Mouse (Mus musculus): ENCODE results near the gene Ephb1. TPM values are rescaled to one million over a fixed set of nuclear protein-coding genes. Genes with fewer than 3 reads are reported as not detected.

Ephb1 gene
- total RNA-seq, 2 experiments from 2014 or later = not detected

DNA sequence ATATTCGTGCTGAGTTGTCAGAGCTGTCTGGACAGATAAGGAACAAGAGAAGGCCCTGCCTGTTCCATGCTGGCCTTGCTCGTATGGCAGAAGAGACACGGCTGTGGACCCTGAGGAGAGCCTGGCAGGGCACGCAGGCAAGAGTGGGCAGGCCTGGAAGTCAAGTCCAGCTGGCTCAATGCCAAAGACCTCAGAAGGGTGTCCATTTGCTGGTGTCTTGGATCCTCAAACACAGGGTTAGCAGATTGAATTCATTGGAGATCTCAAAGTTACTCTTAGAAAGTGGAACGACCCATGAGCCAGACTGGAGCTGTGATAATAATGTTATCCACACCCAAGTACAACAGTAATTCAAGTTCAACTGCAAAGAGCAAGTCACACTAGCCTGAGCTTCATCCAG lies 273.6 kb downstream of the Ephb1 start:
- ATAC-seq (replicated peaks; ENCODE audit: poor library complexity, severe bottlenecking) = no peak

GRCm38 (mm10) chr9:102079151-102079550 lies 275.3 kb downstream of the Ephb1 start:
- ATAC-seq (replicated peaks; ENCODE audit: poor library complexity, severe bottlenecking) = no peak

- ATAC-seq (replicated peaks; ENCODE audit: poor library complexity, severe bottlenecking) = no peak
Measured at GRCm38 (mm10) chr9:102078238-102078637, 276.3 kb downstream of the Ephb1 start.

GRCm38 (mm10) chr9:102075539-102075938 lies 279.0 kb downstream of the Ephb1 start:
- no peak for ATAC-seq (replicated peaks; ENCODE audit: poor library complexity, severe bottlenecking)

DNA sequence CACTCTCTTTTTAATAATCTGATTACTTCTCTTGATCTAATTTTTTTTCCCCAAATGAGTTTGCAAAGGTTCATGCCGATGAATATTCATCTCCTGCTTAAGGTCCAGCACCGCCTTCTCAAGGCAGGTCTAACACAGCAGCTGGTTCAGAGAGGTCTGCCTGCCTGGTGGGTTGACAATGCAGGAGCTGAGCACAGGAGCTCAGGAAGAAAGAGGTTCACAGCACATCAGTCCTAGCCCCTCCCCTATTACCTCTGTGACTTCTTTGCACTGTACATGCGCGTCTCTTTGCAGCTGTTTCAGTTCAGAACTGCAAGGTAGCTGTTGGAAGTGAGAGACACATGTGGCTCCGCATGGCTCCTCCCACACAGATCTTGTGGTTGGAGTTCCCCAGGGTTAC lies 281.1 kb downstream of the Ephb1 start:
- no peak for ATAC-seq (replicated peaks; ENCODE audit: poor library complexity, severe bottlenecking)

GRCm38 (mm10) chr9:102069151-102069882 lies 285.2 kb downstream of the Ephb1 start:
- ATAC-seq (replicated peaks; ENCODE audit: poor library complexity, severe bottlenecking) = no peak

DNA sequence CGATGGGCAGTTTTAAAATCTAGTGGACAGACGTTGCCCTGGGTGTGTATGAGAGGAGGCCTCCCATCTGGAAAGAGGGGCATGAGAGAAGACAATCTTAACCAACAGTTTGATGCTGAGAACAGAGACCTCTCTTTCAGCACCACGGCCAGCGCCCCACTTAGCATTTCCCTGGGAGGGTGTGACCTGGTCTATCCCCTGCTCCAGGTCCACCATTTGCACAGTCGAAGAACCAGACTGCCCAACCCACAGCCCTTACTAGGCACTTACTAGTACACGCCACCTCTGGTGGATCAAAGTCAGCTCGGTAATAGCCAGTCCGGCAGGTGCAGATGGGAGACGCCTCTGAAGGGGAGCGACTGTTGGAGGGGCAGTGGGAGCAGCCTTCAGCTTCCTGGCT lies 287.9 kb downstream of the Ephb1 start:
- ATAC-seq (replicated peaks; ENCODE audit: poor library complexity, severe bottlenecking) = no peak

DNA sequence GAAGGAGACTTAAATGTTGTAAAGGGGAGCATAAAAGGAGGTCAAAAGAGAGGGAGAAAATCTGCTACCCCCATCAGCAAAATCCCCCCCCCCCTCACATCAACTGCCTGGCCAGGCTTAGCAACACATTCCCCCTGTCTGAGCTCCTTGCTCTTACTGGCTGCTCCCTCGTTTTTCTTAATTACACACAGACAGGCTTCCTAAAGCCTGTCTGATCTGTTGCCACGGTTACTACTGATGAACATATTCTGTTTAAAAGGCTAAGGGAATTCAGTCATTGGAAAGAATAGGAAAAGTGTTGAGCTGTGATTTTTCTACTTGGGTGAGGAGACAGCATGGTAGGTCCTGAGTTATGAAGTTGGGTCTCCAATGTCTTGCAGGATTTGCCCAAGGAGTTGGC lies 308.6 kb downstream of the Ephb1 start:
- ATAC-seq (replicated peaks; ENCODE audit: poor library complexity, severe bottlenecking) = no peak

DNA sequence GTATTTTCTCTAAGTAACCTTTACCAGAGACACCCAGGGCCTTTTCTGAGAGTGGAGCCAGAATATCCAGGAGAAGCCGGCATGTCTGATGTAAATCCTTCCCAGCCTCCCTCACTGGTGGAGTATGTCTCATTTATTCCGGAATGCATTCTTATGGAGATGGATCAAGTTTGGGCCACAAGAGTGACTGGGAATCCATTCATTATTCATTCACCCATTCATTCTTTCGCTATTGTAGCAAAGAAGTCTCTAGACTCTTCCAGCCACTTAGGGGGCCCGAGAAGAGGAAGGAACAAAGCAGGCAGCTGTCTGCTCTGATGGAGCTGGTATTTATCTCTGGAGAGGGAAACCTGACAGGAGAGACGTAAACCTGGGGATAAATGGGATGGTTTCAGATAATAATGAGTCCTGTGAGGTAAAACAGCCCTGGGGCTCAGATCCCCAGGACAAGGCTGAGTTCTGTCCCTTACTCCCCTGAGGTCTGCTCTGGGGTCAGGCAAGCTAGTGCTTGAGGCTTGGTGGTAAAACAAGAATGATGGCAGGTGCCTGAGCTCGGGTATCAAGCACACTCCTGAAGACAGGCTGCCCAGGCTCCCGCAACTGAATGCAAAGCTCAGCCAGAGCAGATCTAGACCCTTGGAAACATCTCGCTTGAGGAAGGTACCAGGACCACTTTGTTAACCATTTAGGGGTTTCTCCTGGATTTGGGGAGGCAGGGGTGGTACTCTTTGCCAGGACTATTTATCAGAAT lies 309.2 kb downstream of the Ephb1 start:
- no peak for ATAC-seq (replicated peaks; ENCODE audit: poor library complexity, severe bottlenecking)

GRCm38 (mm10) chr9:102039011-102039733 lies 315.3 kb downstream of the Ephb1 start:
- ATAC-seq (replicated peaks; ENCODE audit: poor library complexity, severe bottlenecking) = no peak

DNA sequence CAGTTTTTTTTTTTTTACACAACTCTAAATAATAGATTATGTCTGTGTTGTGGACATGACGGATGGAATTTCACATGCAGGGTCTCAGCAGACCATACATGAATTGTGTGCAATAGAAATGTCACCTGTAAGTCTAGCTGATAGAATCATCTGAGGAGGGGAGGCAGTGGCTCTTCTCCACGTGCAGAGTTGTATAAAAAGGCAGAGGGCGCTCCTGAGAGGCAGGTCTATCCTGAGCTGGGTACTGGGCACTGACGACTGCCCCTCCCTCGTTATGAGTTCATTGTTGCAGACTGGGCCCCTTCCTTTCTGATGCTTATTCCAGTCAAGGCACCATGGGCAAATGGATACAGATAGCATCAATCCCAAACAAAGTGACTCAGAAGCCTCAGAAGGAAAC lies 318.4 kb downstream of the Ephb1 start:
- no peak for ATAC-seq (replicated peaks; ENCODE audit: poor library complexity, severe bottlenecking)

- no peak for ATAC-seq (replicated peaks; ENCODE audit: poor library complexity, severe bottlenecking)
Measured at GRCm38 (mm10) chr9:102033231-102033630, 321.3 kb downstream of the Ephb1 start.

DNA sequence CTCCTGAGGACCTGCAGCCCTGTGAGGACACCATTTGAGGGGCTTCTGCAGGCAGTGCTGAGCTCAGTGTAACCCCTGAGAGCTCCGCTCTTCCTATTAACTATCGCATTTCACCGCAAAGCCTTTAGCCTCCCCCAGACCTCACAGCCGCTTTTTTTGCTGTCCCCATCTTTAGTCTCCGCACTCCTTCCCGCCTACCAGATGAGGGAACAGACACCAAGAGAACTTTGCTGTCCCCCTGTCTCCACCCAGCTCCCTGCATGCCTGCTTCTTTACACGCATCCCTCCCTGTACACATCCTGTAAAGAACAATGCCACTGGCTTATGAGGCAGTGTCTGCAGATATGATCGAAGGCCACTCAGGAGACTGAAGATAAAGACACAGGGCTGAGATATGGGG lies 322.1 kb downstream of the Ephb1 start:
- ATAC-seq (replicated peaks; ENCODE audit: poor library complexity, severe bottlenecking) = no peak

DNA sequence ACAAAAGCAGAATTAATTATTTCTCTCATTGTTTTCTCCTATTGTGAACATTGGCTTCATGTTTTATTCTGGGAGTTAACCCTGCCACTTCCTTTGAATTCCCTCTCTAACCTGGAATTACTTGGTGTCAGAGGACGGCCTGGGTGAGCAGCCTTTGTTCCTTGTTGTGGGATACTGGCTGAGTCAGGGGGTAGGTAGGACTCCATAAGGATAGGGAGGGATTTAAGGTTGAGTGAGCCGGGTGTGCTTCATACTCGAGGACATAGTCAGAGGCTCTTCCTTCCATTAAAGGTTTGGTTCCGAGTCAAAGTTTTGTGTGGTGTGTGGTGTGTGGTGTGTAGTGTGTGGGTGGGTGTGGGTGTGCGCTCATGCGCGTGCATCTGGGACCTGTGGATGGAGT lies 324.8 kb downstream of the Ephb1 start:
- no peak for ATAC-seq (replicated peaks; ENCODE audit: poor library complexity, severe bottlenecking)

GRCm38 (mm10) chr9:102026136-102026535 lies 328.4 kb downstream of the Ephb1 start:
- ATAC-seq (replicated peaks; ENCODE audit: poor library complexity, severe bottlenecking) = no peak

GRCm38 (mm10) chr9:102025141-102025540 lies 329.4 kb downstream of the Ephb1 start:
- no peak for ATAC-seq (replicated peaks; ENCODE audit: poor library complexity, severe bottlenecking)

- ATAC-seq (replicated peaks; ENCODE audit: poor library complexity, severe bottlenecking) = no peak
Measured at GRCm38 (mm10) chr9:102015516-102015915, 339.0 kb downstream of the Ephb1 start.

GRCm38 (mm10) chr9:102007706-102008105 lies 346.8 kb downstream of the Ephb1 start:
- ATAC-seq (replicated peaks; ENCODE audit: poor library complexity, severe bottlenecking) = no peak

DNA sequence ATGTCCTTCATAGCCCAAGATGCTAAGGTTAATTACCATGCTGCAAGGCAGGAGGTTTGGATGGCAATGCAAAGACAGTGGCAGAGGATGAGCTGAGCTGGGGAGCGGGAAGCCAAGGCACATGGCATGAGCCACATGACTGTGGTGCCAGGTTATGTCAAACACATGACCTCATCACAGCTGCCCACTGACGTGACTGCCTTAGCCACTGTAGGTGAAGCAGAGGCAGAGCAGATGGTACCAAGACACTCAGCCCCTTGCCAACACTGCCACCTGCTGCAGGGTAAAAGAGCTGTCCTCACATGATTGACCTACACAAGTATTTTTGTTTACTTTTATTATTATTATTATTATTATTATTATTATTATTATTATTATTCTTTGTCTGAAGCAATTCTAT lies 348.0 kb downstream of the Ephb1 start:
- peak; percentile 58 for ATAC-seq (replicated peaks; ENCODE audit: poor library complexity, severe bottlenecking)

DNA sequence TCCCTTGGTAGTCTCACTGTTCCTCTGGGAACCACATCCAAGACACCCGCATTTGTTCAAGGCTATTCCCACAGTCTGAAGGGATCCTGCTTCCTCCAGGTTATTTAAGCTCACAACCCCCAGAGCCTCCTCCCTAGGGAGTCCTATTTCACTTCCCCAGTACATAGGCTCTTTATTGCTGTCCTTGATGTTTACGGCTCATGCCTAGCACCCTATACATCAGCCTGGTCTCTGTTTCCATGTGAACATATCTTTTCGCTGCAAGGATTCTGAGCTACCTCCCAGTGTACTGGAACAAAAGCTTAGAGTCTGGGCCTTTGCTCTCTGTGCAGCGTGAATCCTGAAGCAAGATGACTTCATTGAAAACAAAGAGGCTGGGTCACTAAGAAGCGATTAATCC lies 351.6 kb downstream of the Ephb1 start:
- no peak for ATAC-seq (replicated peaks; ENCODE audit: poor library complexity, severe bottlenecking)

DNA sequence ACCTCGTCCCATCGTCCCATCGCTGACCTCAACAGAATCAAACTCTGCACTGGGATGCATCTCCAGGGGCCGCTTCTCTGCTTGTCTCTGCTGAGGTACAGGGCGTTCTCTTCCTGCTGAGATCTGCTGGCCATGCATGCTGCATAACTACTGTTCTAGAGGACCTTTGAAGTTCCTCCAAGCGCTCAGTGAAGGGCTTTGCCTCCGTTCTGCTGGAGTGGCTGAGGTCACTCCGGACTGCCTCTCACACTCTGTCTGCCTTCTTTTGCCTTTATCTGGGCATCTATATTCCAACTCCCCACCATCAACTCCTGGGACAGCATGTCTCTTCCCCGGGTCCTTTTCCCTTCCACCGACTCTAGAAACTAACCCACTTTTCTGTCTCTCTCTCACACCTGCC lies 352.3 kb downstream of the Ephb1 start:
- ATAC-seq (replicated peaks; ENCODE audit: poor library complexity, severe bottlenecking) = no peak

All from granulocyte monocyte progenitor cell, adult 5-6 weeks (primary cell).